Mouse (Mus musculus): ENCODE results near the gene Bnipl. TPM values are rescaled to one million over a fixed set of nuclear protein-coding genes. Genes with fewer than 3 reads are reported as not detected.

Bnipl gene
- 0.22 and 0.37 TPM in 2 replicates for polyA plus RNA-seq (2015; fragmentation: Nextera tagmentation; extraction: Ambion mirVana)

- no peak within 1 kb of the TSS for H3K4me2 ChIP-seq (ENCODE audit: low read depth, low read length)
- no peaks in the 10 kb centered on the region for H3K9me3 ChIP-seq (replicated peaks; ENCODE audit: control insufficient read depth, low read length)
- no peaks in the 10 kb centered on the region for H3K4me1 ChIP-seq (ENCODE audit: control insufficient read depth, insufficient read depth, low read length)
- WGBS, result 49% methylated on average over 7 of the region's 7 CpGs
- ATAC-seq (replicated peaks; ENCODE audit: extremely low read depth, insufficient read depth, low FRiP score), result no peak
- H3K27ac ChIP-seq (ENCODE audit: low read length), result no peak within 1 kb of the TSS
- H3K27me3 ChIP-seq (ENCODE audit: control insufficient read depth, insufficient read depth, low read length), result no peaks in the 10 kb centered on the region
- H3K9ac ChIP-seq (ENCODE audit: low read length), result no peak within 1 kb of the TSS
- H3K36me3 ChIP-seq (ENCODE audit: control insufficient read depth, insufficient read depth), result peaks cover 11% of the 10 kb centered on the region; the same call in 1 of the 2 replicates
- no peak within 1 kb of the TSS for H3K4me3 ChIP-seq (ENCODE audit: low read length)
Observed at GRCm38 (mm10) chr3:95250783-95251424, at the start of gene Bnipl. TSS of gene Bnipl (minus strand) at chr3:95251193.

GRCm38 (mm10) chr3:95298018-95298417 is 47.0 kb upstream of the Bnipl start:
- Histone ChIP-seq H3K9me3 (replicated peaks; ENCODE audit: control insufficient read depth, low read length) (no peaks in the 10 kb centered on the region), H3K27me3 (ENCODE audit: control insufficient read depth, insufficient read depth, low read length) (no peaks in the 10 kb centered on the region), H3K27ac (ENCODE audit: low read length) (no peak overlapping the region), H3K4me1 (ENCODE audit: control insufficient read depth, insufficient read depth, low read length) (peaks cover 5% of the 10 kb centered on the region), H3K4me3 (ENCODE audit: low read length) (no peak overlapping the region), H3K4me2 (ENCODE audit: low read depth, low read length) (no peak overlapping the region), H3K9ac (ENCODE audit: low read length) (no peak overlapping the region), H3K36me3 (ENCODE audit: control insufficient read depth, insufficient read depth) (peaks cover 14% of the 10 kb centered on the region)
- WGBS, result 62% methylated on average over 7 of the region's 7 CpGs
- ATAC-seq (replicated peaks; ENCODE audit: extremely low read depth, insufficient read depth, low FRiP score), result no peak

- Histone ChIP-seq H3K27me3 (ENCODE audit: control insufficient read depth, insufficient read depth, low read length) (no peaks in the 10 kb centered on the region), H3K9me3 (replicated peaks; ENCODE audit: control insufficient read depth, low read length) (no peaks in the 10 kb centered on the region), H3K4me3 (ENCODE audit: low read length) (no peak overlapping the region), H3K36me3 (ENCODE audit: control insufficient read depth, insufficient read depth) (peaks cover 16% of the 10 kb centered on the region), H3K27ac (ENCODE audit: low read length) (no peak overlapping the region; the same call in 1 of the 2 replicates), H3K9ac (ENCODE audit: low read length) (no peak overlapping the region), H3K4me2 (ENCODE audit: low read depth, low read length) (no peak overlapping the region), H3K4me1 (ENCODE audit: control insufficient read depth, insufficient read depth, low read length) (peaks cover 5% of the 10 kb centered on the region)
- ATAC-seq (replicated peaks; ENCODE audit: extremely low read depth, insufficient read depth, low FRiP score), result no peak
- WGBS, result 10% methylated on average over 5 of the region's 5 CpGs
Observed at GRCm38 (mm10) chr3:95296103-95296469, 45.1 kb upstream of the Bnipl start.

- no peak for ATAC-seq (replicated peaks; ENCODE audit: extremely low read depth, insufficient read depth, low FRiP score)
- H3K9ac ChIP-seq (ENCODE audit: low read length), result no peak overlapping the region
- H3K36me3 ChIP-seq (ENCODE audit: control insufficient read depth, insufficient read depth), result peaks cover 20% of the 10 kb centered on the region
Observed at GRCm38 (mm10) chr3:95295321-95296102, 44.5 kb upstream of the Bnipl start.

GRCm38 (mm10) chr3:95294718-95295117 is 43.7 kb upstream of the Bnipl start:
- 83% methylated on average over 5 of the region's 5 CpGs for WGBS
- peaks cover 20% of the 10 kb centered on the region for H3K36me3 ChIP-seq (ENCODE audit: control insufficient read depth, insufficient read depth)
- no peak overlapping the region for H3K27ac ChIP-seq (ENCODE audit: low read length)
- no peak for ATAC-seq (replicated peaks; ENCODE audit: extremely low read depth, insufficient read depth, low FRiP score)
- H3K4me1 ChIP-seq (ENCODE audit: control insufficient read depth, insufficient read depth, low read length), result peaks cover 5% of the 10 kb centered on the region
- no peak overlapping the region for H3K4me2 ChIP-seq (ENCODE audit: low read depth, low read length)
- no peaks in the 10 kb centered on the region for H3K27me3 ChIP-seq (ENCODE audit: control insufficient read depth, insufficient read depth, low read length)
- H3K9ac ChIP-seq (ENCODE audit: low read length), result no peak overlapping the region
- no peak overlapping the region for H3K4me3 ChIP-seq (ENCODE audit: low read length)
- no peaks in the 10 kb centered on the region for H3K9me3 ChIP-seq (replicated peaks; ENCODE audit: control insufficient read depth, low read length)

More at GRCm38 (mm10) chr3:95295321-95296102, 44.5 kb upstream of the Bnipl start:
- WGBS, result 71% methylated on average over 11 of the region's 11 CpGs
- Histone ChIP-seq H3K9me3 (replicated peaks; ENCODE audit: control insufficient read depth, low read length) (no peaks in the 10 kb centered on the region), H3K27ac (ENCODE audit: low read length) (peak overlapping the region; percentile 9), H3K4me1 (ENCODE audit: control insufficient read depth, insufficient read depth, low read length) (peaks cover 5% of the 10 kb centered on the region), H3K27me3 (ENCODE audit: control insufficient read depth, insufficient read depth, low read length) (no peaks in the 10 kb centered on the region), H3K4me2 (ENCODE audit: low read depth, low read length) (no peak overlapping the region), H3K4me3 (ENCODE audit: low read length) (no peak overlapping the region)

- Histone ChIP-seq H3K4me3 (ENCODE audit: low read length) (no peak overlapping the region), H3K27me3 (ENCODE audit: control insufficient read depth, insufficient read depth, low read length) (no peaks in the 10 kb centered on the region), H3K4me2 (ENCODE audit: low read depth, low read length) (no peak overlapping the region), H3K9me3 (replicated peaks; ENCODE audit: control insufficient read depth, low read length) (no peaks in the 10 kb centered on the region), H3K9ac (ENCODE audit: low read length) (no peak overlapping the region), H3K27ac (ENCODE audit: low read length) (no peak overlapping the region), H3K4me1 (ENCODE audit: control insufficient read depth, insufficient read depth, low read length) (peaks cover 5% of the 10 kb centered on the region), H3K36me3 (ENCODE audit: control insufficient read depth, insufficient read depth) (peaks cover 20% of the 10 kb centered on the region)
- ATAC-seq (replicated peaks; ENCODE audit: extremely low read depth, insufficient read depth, low FRiP score), result no peak
- 77% methylated on average over 7 of the region's 7 CpGs for WGBS
Observed at GRCm38 (mm10) chr3:95294316-95294715, 43.3 kb upstream of the Bnipl start.

GRCm38 (mm10) chr3:95293537-95293936 is 42.5 kb upstream of the Bnipl start:
- Histone ChIP-seq H3K27ac (ENCODE audit: low read length) (no peak overlapping the region), H3K9ac (ENCODE audit: low read length) (no peak overlapping the region), H3K4me2 (ENCODE audit: low read depth, low read length) (no peak overlapping the region), H3K4me1 (ENCODE audit: control insufficient read depth, insufficient read depth, low read length) (peaks cover 5% of the 10 kb centered on the region), H3K9me3 (replicated peaks; ENCODE audit: control insufficient read depth, low read length) (no peaks in the 10 kb centered on the region), H3K4me3 (ENCODE audit: low read length) (no peak overlapping the region), H3K36me3 (ENCODE audit: control insufficient read depth, insufficient read depth) (peaks cover 24% of the 10 kb centered on the region), H3K27me3 (ENCODE audit: control insufficient read depth, insufficient read depth, low read length) (no peaks in the 10 kb centered on the region)
- ATAC-seq (replicated peaks; ENCODE audit: extremely low read depth, insufficient read depth, low FRiP score), result no peak
- 64% methylated on average over 11 of the region's 11 CpGs for WGBS

- Histone ChIP-seq H3K9ac (ENCODE audit: low read length) (no peak overlapping the region), H3K36me3 (ENCODE audit: control insufficient read depth, insufficient read depth) (peaks cover 30% of the 10 kb centered on the region), H3K4me2 (ENCODE audit: low read depth, low read length) (no peak overlapping the region), H3K4me3 (ENCODE audit: low read length) (no peak overlapping the region), H3K9me3 (replicated peaks; ENCODE audit: control insufficient read depth, low read length) (no peaks in the 10 kb centered on the region), H3K27me3 (ENCODE audit: control insufficient read depth, insufficient read depth, low read length) (no peaks in the 10 kb centered on the region), H3K27ac (ENCODE audit: low read length) (no peak overlapping the region), H3K4me1 (ENCODE audit: control insufficient read depth, insufficient read depth, low read length) (peaks cover 5% of the 10 kb centered on the region)
- ATAC-seq (replicated peaks; ENCODE audit: extremely low read depth, insufficient read depth, low FRiP score), result no peak
- WGBS, result 91% methylated on average over 2 of the region's 2 CpGs
Observed at GRCm38 (mm10) chr3:95292899-95293298, 41.9 kb upstream of the Bnipl start.

- Histone ChIP-seq H3K4me1 (ENCODE audit: control insufficient read depth, insufficient read depth, low read length) (peaks cover 5% of the 10 kb centered on the region), H3K27ac (ENCODE audit: low read length) (no peak overlapping the region), H3K36me3 (ENCODE audit: control insufficient read depth, insufficient read depth) (peaks cover 27% of the 10 kb centered on the region), H3K4me3 (ENCODE audit: low read length) (no peak overlapping the region), H3K4me2 (ENCODE audit: low read depth, low read length) (no peak overlapping the region), H3K27me3 (ENCODE audit: control insufficient read depth, insufficient read depth, low read length) (no peaks in the 10 kb centered on the region), H3K9ac (ENCODE audit: low read length) (no peak overlapping the region), H3K9me3 (replicated peaks; ENCODE audit: control insufficient read depth, low read length) (no peaks in the 10 kb centered on the region)
- no peak for ATAC-seq (replicated peaks; ENCODE audit: extremely low read depth, insufficient read depth, low FRiP score)
- 84% methylated on average over 4 of the region's 4 CpGs for WGBS
Observed at GRCm38 (mm10) chr3:95291041-95291440, 40.0 kb upstream of the Bnipl start.

Measured in heart, embryonic 16.5 days (tissue).